Mouse (Mus musculus): ENCODE results near the gene Fbxw7. TPM values are rescaled to one million over a fixed set of nuclear protein-coding genes. Genes with fewer than 3 reads are reported as not detected.
"Not testable (repeated sequence)": the region's sequence is repeated elsewhere in the genome, so short reads cannot be mapped to it uniquely, and the experiment has no call there.

The Fbxw7 gene
- polyA plus RNA-seq, 1 experiment = 3.4 TPM

DNA sequence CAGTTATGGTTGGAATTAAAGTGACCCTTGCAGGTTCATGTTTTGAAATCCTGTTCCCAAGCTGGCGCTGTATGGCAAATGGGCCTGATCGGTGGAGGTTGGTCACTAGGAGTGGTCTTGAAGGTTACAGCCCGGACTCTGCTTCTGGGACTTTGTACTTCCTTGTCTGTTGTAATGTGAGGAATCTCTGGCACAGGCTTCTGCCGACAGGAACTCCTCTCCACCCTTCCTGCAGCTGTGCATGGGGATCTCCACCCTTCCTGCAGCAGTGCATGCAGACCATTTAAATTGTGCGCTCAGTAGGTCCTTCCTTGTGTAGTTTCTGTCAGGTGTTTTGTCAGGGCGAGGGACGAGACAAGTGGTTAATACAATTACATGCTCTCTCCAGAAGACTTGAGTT is 37.8 kb downstream of the Fbxw7 start:
- no peaks in the 10 kb centered on the region for H3K27me3 ChIP-seq (ENCODE audit: control insufficient read depth, insufficient read depth, low read length)
- 62% methylated on average over 7 of the region's 7 CpGs for WGBS
- no peaks in the 10 kb centered on the region for H3K36me3 ChIP-seq (ENCODE audit: control insufficient read depth, insufficient read depth, low read length)
- no peak overlapping the region for H3K27ac ChIP-seq (ENCODE audit: insufficient read depth, low read length)
- no peak for DNase-seq (ENCODE audit: low read depth in 1 of 2, low spot score in 2 of 2)
- no peak for TF ChIP-seq CTCF (IDR thresholded peaks at IDR 0.05; ENCODE audit: extremely low read depth, insufficient read depth, insufficient read length, insufficient replicate concordance)
- no peak for TF ChIP-seq POLR2A (IDR thresholded peaks at IDR 0.05; ENCODE audit: low read depth, low read length)
- no peak overlapping the region for H3K4me3 ChIP-seq (ENCODE audit: extremely low read depth, insufficient read depth, insufficient read length)
- H3K4me1 ChIP-seq (ENCODE audit: control insufficient read depth, insufficient read depth, insufficient read length) = peaks cover 9% of the 10 kb centered on the region

DNA sequence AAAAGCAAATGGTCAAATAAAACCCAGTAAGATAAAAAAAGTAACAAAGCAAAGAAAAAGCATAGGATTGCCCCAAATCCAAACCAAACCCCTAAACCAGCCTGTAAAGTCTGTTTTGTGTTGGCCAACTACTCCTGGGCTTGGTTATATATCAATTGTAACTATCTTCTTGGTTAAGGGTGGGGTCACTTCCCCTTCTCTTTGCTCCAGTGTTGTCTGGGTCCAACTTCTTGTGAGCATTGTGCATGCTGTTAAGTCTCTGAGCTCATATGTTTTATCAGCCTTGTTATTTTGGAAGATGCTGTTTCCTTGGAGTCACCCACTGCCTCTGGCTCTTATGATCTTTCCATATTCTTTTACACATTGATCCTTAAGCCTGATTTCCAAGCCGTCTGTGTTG is 39.4 kb downstream of the Fbxw7 start:
- Histone ChIP-seq H3K27ac (ENCODE audit: insufficient read depth, low read length) (no peak overlapping the region), H3K4me1 (ENCODE audit: control insufficient read depth, insufficient read depth, insufficient read length) (peaks cover 9% of the 10 kb centered on the region), H3K27me3 (ENCODE audit: control insufficient read depth, insufficient read depth, low read length) (no peaks in the 10 kb centered on the region), H3K4me3 (ENCODE audit: extremely low read depth, insufficient read depth, insufficient read length) (no peak overlapping the region), H3K36me3 (ENCODE audit: control insufficient read depth, insufficient read depth, low read length) (no peaks in the 10 kb centered on the region)
- TF ChIP-seq CTCF (IDR thresholded peaks at IDR 0.05; ENCODE audit: extremely low read depth, insufficient read depth, insufficient read length, insufficient replicate concordance) (no peak), POLR2A (IDR thresholded peaks at IDR 0.05; ENCODE audit: low read depth, low read length) (no peak)
- 79% methylated on average over 1 of the region's 1 CpGs for WGBS
- no peak for DNase-seq (ENCODE audit: low read depth in 1 of 2, low spot score in 2 of 2)

DNA sequence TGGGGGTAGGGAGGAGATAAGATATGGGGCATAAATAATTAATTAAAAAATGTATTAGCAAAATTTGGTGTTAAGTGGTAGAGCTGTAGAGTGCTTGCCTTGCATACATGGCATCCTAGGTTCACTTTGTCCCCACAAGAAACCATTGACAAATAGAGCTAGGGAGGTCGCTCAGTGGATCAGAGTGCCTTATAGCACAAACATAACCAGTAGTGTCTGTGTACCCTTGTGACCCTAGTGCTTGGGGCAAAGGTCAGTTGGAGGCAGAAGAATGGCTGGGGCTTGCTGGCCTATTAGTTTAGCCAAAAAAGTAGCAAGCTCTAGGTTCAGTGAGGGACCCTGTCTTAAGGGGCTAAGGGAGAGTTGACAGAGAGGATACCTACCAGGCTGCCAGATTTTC is 45.6 kb downstream of the Fbxw7 start:
- DNase-seq (ENCODE audit: low read depth in 1 of 2, low spot score in 2 of 2) = no peak
- Histone ChIP-seq H3K27ac (ENCODE audit: insufficient read depth, low read length) (no peak overlapping the region), H3K4me3 (ENCODE audit: extremely low read depth, insufficient read depth, insufficient read length) (no peak overlapping the region), H3K4me1 (ENCODE audit: control insufficient read depth, insufficient read depth, insufficient read length) (no peaks in the 10 kb centered on the region; the same call in 1 of the 2 replicates), H3K27me3 (ENCODE audit: control insufficient read depth, insufficient read depth, low read length) (no peaks in the 10 kb centered on the region), H3K36me3 (ENCODE audit: control insufficient read depth, insufficient read depth, low read length) (no peaks in the 10 kb centered on the region)
- WGBS = 100% methylated on average over 1 of the region's 1 CpGs
- TF ChIP-seq CTCF (IDR thresholded peaks at IDR 0.05; ENCODE audit: extremely low read depth, insufficient read depth, insufficient read length, insufficient replicate concordance) (no peak), POLR2A (IDR thresholded peaks at IDR 0.05; ENCODE audit: low read depth, low read length) (no peak)

DNA sequence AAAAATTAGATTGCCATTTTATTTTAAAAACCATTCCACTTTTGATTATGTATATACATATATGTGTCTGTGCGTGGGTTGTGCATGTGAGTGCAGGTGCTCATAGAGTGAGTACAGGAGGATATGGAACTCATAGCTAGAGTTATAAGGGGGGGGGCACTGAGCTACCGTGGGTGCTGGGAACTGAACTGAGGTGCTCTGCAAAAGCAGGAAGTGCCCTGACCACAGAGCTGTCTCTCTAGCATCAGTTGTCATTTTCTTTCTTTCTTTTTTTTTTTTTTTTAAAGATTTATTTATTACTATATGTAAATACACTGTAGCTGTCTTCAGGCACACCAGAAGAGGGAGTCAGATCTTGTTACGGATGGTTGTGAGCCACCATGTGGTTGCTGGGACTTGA is 46.7 kb downstream of the Fbxw7 start:
- WGBS = 67% methylated on average over 3 of the region's 3 CpGs
- not testable (repeated sequence) for H3K27ac ChIP-seq (ENCODE audit: insufficient read depth, low read length); H3K4me3 ChIP-seq (ENCODE audit: extremely low read depth, insufficient read depth, insufficient read length); H3K4me1 ChIP-seq (ENCODE audit: control insufficient read depth, insufficient read depth, insufficient read length); H3K27me3 ChIP-seq (ENCODE audit: control insufficient read depth, insufficient read depth, low read length); H3K36me3 ChIP-seq (ENCODE audit: control insufficient read depth, insufficient read depth, low read length); DNase-seq (ENCODE audit: low read depth in 1 of 2, low spot score in 2 of 2)

DNA sequence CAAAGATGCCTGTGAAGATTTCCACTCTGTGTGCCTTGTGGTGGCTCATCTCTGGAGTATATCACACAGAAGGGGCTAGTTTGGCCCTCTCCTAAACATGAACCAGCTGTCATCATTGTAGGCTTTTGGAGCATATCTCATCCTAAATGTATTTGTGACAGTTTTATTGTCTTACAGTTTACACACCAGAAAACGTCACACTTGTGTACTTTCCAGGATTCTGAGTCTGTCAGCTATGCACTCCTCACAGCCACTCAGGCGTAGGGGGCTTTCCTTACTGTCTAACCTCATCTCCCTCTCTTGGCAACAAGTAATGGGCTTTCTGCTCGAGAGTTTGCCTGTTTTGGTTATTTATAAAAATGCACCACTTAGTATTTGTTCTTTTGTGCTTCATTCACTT is 50.6 kb downstream of the Fbxw7 start:
- 72% methylated on average over 3 of the region's 3 CpGs for WGBS
- Histone ChIP-seq H3K27ac (ENCODE audit: insufficient read depth, low read length) (no peak overlapping the region), H3K27me3 (ENCODE audit: control insufficient read depth, insufficient read depth, low read length) (no peaks in the 10 kb centered on the region), H3K4me3 (ENCODE audit: extremely low read depth, insufficient read depth, insufficient read length) (no peak overlapping the region), H3K36me3 (ENCODE audit: control insufficient read depth, insufficient read depth, low read length) (no peaks in the 10 kb centered on the region; the same call in 1 of the 2 replicates), H3K4me1 (ENCODE audit: control insufficient read depth, insufficient read depth, insufficient read length) (peaks cover 2% of the 10 kb centered on the region; the same call in 1 of the 2 replicates)
- no peak for DNase-seq (ENCODE audit: low read depth in 1 of 2, low spot score in 2 of 2)
- no peak for TF ChIP-seq POLR2A (IDR thresholded peaks at IDR 0.05; ENCODE audit: low read depth, low read length)
- no peak for TF ChIP-seq CTCF (IDR thresholded peaks at IDR 0.05; ENCODE audit: extremely low read depth, insufficient read depth, insufficient read length, insufficient replicate concordance)

DNA sequence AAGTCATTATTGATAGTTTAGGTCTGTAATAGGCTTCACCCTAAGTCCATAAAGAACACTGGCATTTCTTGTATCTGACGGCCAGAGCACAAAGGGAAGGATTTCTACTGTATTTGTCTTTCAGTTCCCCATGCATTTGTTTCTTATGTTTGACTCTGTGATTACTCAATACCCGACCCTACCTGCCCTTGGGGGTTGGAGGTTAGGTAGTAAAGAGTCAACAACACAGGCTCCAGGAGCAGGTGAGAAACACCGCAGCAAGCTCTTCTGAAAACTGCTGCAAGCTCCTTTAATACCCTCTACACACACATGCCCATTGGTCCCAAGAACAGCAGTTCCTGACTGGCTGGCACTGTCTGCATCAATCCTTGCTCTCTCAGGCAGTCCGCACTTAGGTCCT is 51.8 kb downstream of the Fbxw7 start:
- no peak overlapping the region for H3K4me3 ChIP-seq (ENCODE audit: extremely low read depth, insufficient read depth, insufficient read length)
- H3K4me1 ChIP-seq (ENCODE audit: control insufficient read depth, insufficient read depth, insufficient read length) = peaks cover 2% of the 10 kb centered on the region; the same call in 1 of the 2 replicates
- no peaks in the 10 kb centered on the region for H3K27me3 ChIP-seq (ENCODE audit: control insufficient read depth, insufficient read depth, low read length)
- no peak for TF ChIP-seq POLR2A (IDR thresholded peaks at IDR 0.05; ENCODE audit: low read depth, low read length)
- no peaks in the 10 kb centered on the region; the same call in none of the 2 replicates for H3K36me3 ChIP-seq (ENCODE audit: control insufficient read depth, insufficient read depth, low read length)
- WGBS = 79% methylated on average over 4 of the region's 4 CpGs
- H3K27ac ChIP-seq (ENCODE audit: insufficient read depth, low read length) = no peak overlapping the region
- no peak for DNase-seq (ENCODE audit: low read depth in 1 of 2, low spot score in 2 of 2)

DNA sequence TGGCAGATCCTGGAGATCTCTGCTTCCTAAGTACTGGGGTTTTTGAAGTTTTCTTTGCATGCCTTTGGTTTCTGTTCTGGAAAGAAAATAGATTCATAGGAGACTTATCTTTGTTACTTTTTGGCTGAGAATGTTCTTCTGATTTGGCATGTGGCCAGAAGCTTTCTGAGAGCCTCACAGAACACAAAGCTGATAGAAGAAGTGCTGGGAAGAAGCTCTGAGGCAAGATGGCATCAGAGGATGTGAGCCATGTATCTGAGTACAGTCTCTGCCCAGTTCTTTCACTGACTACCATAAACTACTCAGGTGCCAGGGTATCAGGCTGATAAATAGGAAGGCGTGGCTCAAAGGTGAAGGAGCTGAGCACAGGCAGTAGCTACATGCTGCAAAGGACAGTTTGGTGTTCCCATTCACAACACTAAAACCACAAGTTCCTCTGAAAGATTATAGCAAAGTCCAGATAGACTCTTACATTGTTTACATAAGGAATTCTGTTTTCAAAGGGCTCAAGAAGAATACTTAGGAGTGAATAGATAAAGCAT is 52.4 kb downstream of the Fbxw7 start:
- 91% methylated on average over 1 of the region's 1 CpGs for WGBS
- no peak overlapping the region for H3K4me3 ChIP-seq (ENCODE audit: extremely low read depth, insufficient read depth, insufficient read length)
- peaks cover 2% of the 10 kb centered on the region; the same call in 1 of the 2 replicates for H3K4me1 ChIP-seq (ENCODE audit: control insufficient read depth, insufficient read depth, insufficient read length)
- H3K27ac ChIP-seq (ENCODE audit: insufficient read depth, low read length) = no peak overlapping the region
- H3K36me3 ChIP-seq (ENCODE audit: control insufficient read depth, insufficient read depth, low read length) = no peaks in the 10 kb centered on the region; the same call in none of the 2 replicates
- no peak for DNase-seq (ENCODE audit: low read depth in 1 of 2, low spot score in 2 of 2)
- no peak for TF ChIP-seq POLR2A (IDR thresholded peaks at IDR 0.05; ENCODE audit: low read depth, low read length)
- no peak for TF ChIP-seq CTCF (IDR thresholded peaks at IDR 0.05; ENCODE audit: extremely low read depth, insufficient read depth, insufficient read length, insufficient replicate concordance)
- no peaks in the 10 kb centered on the region for H3K27me3 ChIP-seq (ENCODE audit: control insufficient read depth, insufficient read depth, low read length)

Data from spleen, adult 2 months (tissue).